Mouse (Mus musculus): ENCODE measurements around the gene Tex26. TPM values are rescaled to one million over a fixed set of nuclear protein-coding genes. Genes with fewer than 3 reads are reported as not detected.

Gene Tex26
- total RNA-seq, 1 experiment: 0.71 TPM

DNA sequence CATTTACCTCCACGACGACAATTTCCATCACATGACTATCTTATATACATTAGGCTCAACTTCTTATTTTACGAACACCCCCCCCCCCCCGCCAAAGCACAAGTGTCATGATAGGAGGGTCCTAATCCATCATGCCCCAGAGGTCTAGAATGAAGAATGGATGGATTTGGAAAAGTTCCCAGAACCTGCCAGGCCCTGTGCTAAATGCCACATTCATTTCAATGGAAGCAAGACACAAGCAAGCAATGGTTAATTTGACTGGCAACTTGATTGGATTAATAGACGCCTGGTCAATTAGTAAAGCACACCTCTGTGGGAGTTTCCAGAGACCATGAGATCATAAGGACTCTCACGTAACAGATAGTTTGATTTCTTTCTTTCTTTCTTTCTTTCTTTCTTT, 77.7 kb downstream of the Tex26 start:
- Histone ChIP-seq H3K4me1 (ENCODE audit: control insufficient read depth in 2 of 2, insufficient read depth in 2 of 2, low read length in 2 of 2, poor library complexity in 1 of 2) (peaks cover 3 to 18% of the 10 kb centered on the region in 2 experiments; a peak in 3 of 4 replicates), H3K9ac (ENCODE audit: insufficient read depth, low read depth, low read length, poor library complexity, severe bottlenecking) (no peak overlapping the region), H3K27ac (ENCODE audit: insufficient read depth, low read depth, low read length, poor library complexity, severe bottlenecking) (no peak overlapping the region), H3K36me3 (ENCODE audit: control insufficient read depth, insufficient read depth, low read length, poor library complexity, severe bottlenecking) (no peaks in the 10 kb centered on the region), H3K9me3 (ENCODE audit: control insufficient read depth, insufficient read depth, low read depth, low read length) (no peaks in the 10 kb centered on the region), H3K4me3 (ENCODE audit: insufficient read depth in 1 of 2, low read depth in 1 of 2, low read length in 2 of 2, poor library complexity in 1 of 2, severe bottlenecking in 1 of 2) (no peak overlapping the region)
- in situ Hi-C loops (cut with MboI; ENCODE audit: low sequenced_read_pairs in 2 of 2, unreplicated experiment in 2 of 2): no loop called here
- no peak for DNase-seq (ENCODE audit: low read depth, low spot score)
- TF ChIP-seq MAFK (IDR thresholded peaks at IDR 0.05; ENCODE audit: insufficient read depth, low read depth, low read length) (no peak), CHD2 (IDR thresholded peaks at IDR 0.05; ENCODE audit: low read depth, low read length) (no peak)

Other genes with a start within 250 kb of the Tex26 start
- 20.7 and 23.0 TPM in 2 replicates for gene Alox5ap, start 174.9 kb upstream of the Tex26 start, total RNA-seq (2012; rRNA removed)
- gene Medag, start 27.9 kb upstream of the Tex26 start, total RNA-seq (2012; rRNA removed): not detected in 2 replicates
- 1.1 and 1.5 TPM in 2 replicates for gene Wdr95, start 89.0 kb downstream of the Tex26 start, total RNA-seq (2012; rRNA removed)
- 80.4 and 98.3 TPM in 2 replicates for gene Hsph1, start 196.7 kb downstream of the Tex26 start, total RNA-seq (2012; rRNA removed)
- 6.0 and 7.2 TPM in 2 replicates for gene B3glct, start 238.6 kb downstream of the Tex26 start, total RNA-seq (2012; rRNA removed)